23 mouse cellular contexts compared by ENCODE assay signal in the genomic region with DNA sequence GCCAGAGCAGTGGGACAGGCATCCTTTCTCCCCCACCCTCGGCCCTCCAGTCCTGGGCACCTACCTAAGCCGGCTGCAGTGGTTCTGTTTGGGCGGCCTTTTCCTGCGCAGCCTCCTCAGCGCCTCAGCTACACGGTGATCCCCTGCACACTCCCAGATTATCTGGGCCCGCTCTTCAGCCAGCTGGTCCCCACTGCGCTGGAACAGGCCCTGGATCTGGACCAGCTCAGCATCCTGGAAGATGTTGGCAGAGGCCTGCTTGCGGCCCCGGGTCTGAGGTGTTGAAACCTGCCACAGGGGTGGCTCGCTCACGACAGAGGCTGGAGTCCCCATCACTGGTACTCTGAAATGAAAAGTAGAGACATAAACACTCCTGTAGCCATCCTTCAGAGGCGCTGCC. TPM values are rescaled to one million over a fixed set of nuclear protein-coding genes. Genes with fewer than 3 reads are reported as not detected.
DNase-seq lines count a peak whose midpoint lies in the region; ATAC-seq and TF ChIP-seq lines count a peak whose summit lies in the region.
"Had no signal": no experiment of that assay in that cellular context is flagged by ENCODE, and none has a peak within 500 bp of the region (broad histone marks: within the 10 kb centered on the region; RNA-seq: fewer than 3 reads in every experiment).

No protein-coding gene starts in this region.

- H3K4me1 ChIP-seq in E14TG2a.4 (replicated peaks; ENCODE audit: low read depth, low read length), result peaks cover 89% of the 10 kb centered on the region

- no peaks in the 10 kb centered on the region for H3K27me3 ChIP-seq in E14TG2a.4 (ENCODE audit: insufficient read depth, low read length)
- H3K27me3 ChIP-seq: hindbrain, embryonic 15.5 days; kidney, embryonic 15.5 days; limb, embryonic 13.5 days; liver, embryonic 12.5 days; Patski had no signal

- H3K9me3 ChIP-seq in E14TG2a.4 (ENCODE audit: low read length), result no peaks in the 10 kb centered on the region
- H3K9me3 ChIP-seq: embryonic facial prominence, embryonic 10.5 days; forebrain, embryonic 10.5 days; G1E; hindbrain, embryonic 15.5 days; kidney, embryonic 15.5 days; limb, embryonic 13.5 days; liver, embryonic 12.5 days; midbrain, embryonic 10.5 days had no signal

- peak; percentile 24 to 43 for DNase-seq in cerebellum, adult 18-20 months
- no peak for DNase-seq in cerebellum, adult 11 months
- no peak for DNase-seq in layer of hippocampus, adult 2 months (ENCODE audit: low spot score in 2 of 2)
- no peak for DNase-seq in layer of hippocampus, adult 8-10 months (ENCODE audit: low spot score in 2 of 2)
- peak; percentile 75 to 81 for DNase-seq in cerebellum, postnatal 10 days
- no peak for DNase-seq in kidney, adult 11 months
- DNase-seq: kidney, postnatal 36 days; layer of hippocampus, adult 9-11 months; lung, adult 18-20 months; lung, postnatal 10 days; spleen, adult 18-20 months had no signal

- H3K4me3 ChIP-seq in layer of hippocampus, adult 2 months, result no peak overlapping the region
- H3K4me3 ChIP-seq in E14TG2a.4 (replicated peaks; ENCODE audit: low read length), result peak overlapping the region; percentile 96
- H3K4me3 ChIP-seq: embryonic facial prominence, embryonic 10.5 days; forebrain, embryonic 10.5 days; hindbrain, embryonic 15.5 days; kidney, embryonic 15.5 days; limb, embryonic 13.5 days; liver, embryonic 12.5 days; midbrain, embryonic 10.5 days had no signal

- H3K27ac ChIP-seq in layer of hippocampus, adult 2 months, result peak overlapping the region; percentile 61
- H3K27ac ChIP-seq: embryonic facial prominence, embryonic 10.5 days; forebrain, embryonic 10.5 days; hindbrain, embryonic 15.5 days; kidney, embryonic 15.5 days; limb, embryonic 13.5 days; liver, embryonic 12.5 days; midbrain, embryonic 10.5 days had no signal

- TF ChIP-seq CTCF in layer of hippocampus, adult 2 months (conservative IDR thresholded peaks at IDR 0.05), result no peak
- TF ChIP-seq CTCF in E14TG2a.4 (conservative IDR thresholded peaks at IDR 0.05; ENCODE audit: low read length), result no peak

- no peak for ATAC-seq in activated CD4-positive, CD25-positive, alpha-beta regulatory T cell, adult 4 months
- ATAC-seq: liver, embryonic 12.5 days; Patski had no signal

- peaks cover 83% of the 10 kb centered on the region for H3K36me3 ChIP-seq in E14TG2a.4 (ENCODE audit: insufficient read depth, low read length)

RNA-seq across cellular contexts. Expression of a gene that starts 4.2 kb away (rescaled TPM):
- 10 to 100 TPM; 18.0 to 20.7 TPM for total RNA-seq in layer of hippocampus, adult 2 months (2021)
- total RNA-seq in layer of hippocampus, adult 8-10 months (2022), result 10 to 100 TPM; 18.1 to 24.6 (median 21.4) TPM
- polyA plus RNA-seq in activated CD4-positive, CD25-positive, alpha-beta regulatory T cell, adult 4 months (2017; shearing (Covaris generic)), result 1 to 10 TPM; 9.2 to 9.7 TPM

RNA-seq across cellular contexts. Expression of a gene that starts 22.5 kb away (rescaled TPM):
- 1 to 10 TPM; 7.0 to 8.3 TPM for total RNA-seq in layer of hippocampus, adult 2 months (2021)
- total RNA-seq in layer of hippocampus, adult 8-10 months (2022), result 1 to 10 TPM; 6.6 to 9.8 (median 8.4) TPM
- polyA plus RNA-seq in activated CD4-positive, CD25-positive, alpha-beta regulatory T cell, adult 4 months (2017; shearing (Covaris generic)), result 1 to 10 TPM; 5.7 to 6.5 TPM
- polyA plus RNA-seq: G1E had no signal

RNA-seq across cellular contexts. Expression of a gene that starts 34.4 kb away (rescaled TPM):
- 10 to 100 TPM; 62.5 to 68.2 TPM for total RNA-seq in layer of hippocampus, adult 2 months (2021)
- total RNA-seq in layer of hippocampus, adult 8-10 months (2022), result 10 to 100 TPM; 64.8 to 71.3 (median 69.0) TPM
- polyA plus RNA-seq in activated CD4-positive, CD25-positive, alpha-beta regulatory T cell, adult 4 months (2017; shearing (Covaris generic)), result 10 to 100 TPM in 1 of 2 experiments, 1 to 10 TPM in 1; 8.1 to 12.4 TPM

RNA-seq across cellular contexts. Expression of a gene that starts 38.5 kb away (rescaled TPM):
- 10 to 100 TPM; 65.6 to 67.0 TPM for total RNA-seq in layer of hippocampus, adult 2 months (2021)
- total RNA-seq in layer of hippocampus, adult 8-10 months (2022), result 10 to 100 TPM; 59.1 to 70.6 (median 64.3) TPM
- not detected for polyA plus RNA-seq in activated CD4-positive, CD25-positive, alpha-beta regulatory T cell, adult 4 months (2017; shearing (Covaris generic))
- total RNA-seq: neutrophil, adult 5-6 weeks had no signal

RNA-seq across cellular contexts. Expression of a gene that starts 39.1 kb away (rescaled TPM):
- total RNA-seq in layer of hippocampus, adult 2 months (2021), result 100 to 1,000 TPM in 1 of 2 experiments, 10 to 100 TPM in 1; 91.7 to 101 TPM
- total RNA-seq in layer of hippocampus, adult 8-10 months (2022), result 100 to 1,000 TPM in 2 of 4 experiments, 10 to 100 TPM in 2; 79.7 to 113 (median 98.0) TPM
- polyA plus RNA-seq in activated CD4-positive, CD25-positive, alpha-beta regulatory T cell, adult 4 months (2017; shearing (Covaris generic)), result 10 to 100 TPM; 13.9 to 15.2 TPM

Comparison
In these comparisons a context has a peak if more than half of its experiments do, and no peak if none do; other contexts are left out.
1. DNase-seq: peak in cerebellum, adult 18-20 months (2 of 2) and cerebellum, postnatal 10 days (2 of 2); none in cerebellum, adult 11 months (single experiment), layer of hippocampus, adult 2 months (0 of 2), layer of hippocampus, adult 8-10 months (0 of 2) and kidney, adult 11 months (single experiment).